Mouse (Mus musculus): ENCODE measurements around the gene Cnpy2. TPM values are rescaled to one million over a fixed set of nuclear protein-coding genes. Genes with fewer than 3 reads are reported as not detected.

Cnpy2 gene
- total RNA-seq, 1 experiment, result 218 TPM

GRCm38 (mm10) chr10:128298702-128299171 lies 23.5 kb upstream of the Cnpy2 start, which contains the start of gene Il23a:
Gene Il23a (minus strand): TSS chr10:128298752.
- no peak within 1 kb of the TSS for H3K27ac ChIP-seq (ENCODE audit: insufficient read depth, low read depth, low read length, poor library complexity, severe bottlenecking)

GRCm38 (mm10) chr10:128302357-128302756 lies 19.9 kb upstream of the Cnpy2 start:
- H3K36me3 ChIP-seq (ENCODE audit: control insufficient read depth, insufficient read depth, low read length, poor library complexity, severe bottlenecking), result no peaks in the 10 kb centered on the region
- peak overlapping the region; percentile 91 for H3K27ac ChIP-seq (ENCODE audit: insufficient read depth, low read depth, low read length, poor library complexity, severe bottlenecking)
- peaks cover 0 to 6% of the 10 kb centered on the region in 2 experiments; a peak in 1 of 4 replicates for H3K4me1 ChIP-seq (ENCODE audit: control insufficient read depth in 2 of 2, insufficient read depth in 2 of 2, low read length in 2 of 2, poor library complexity in 1 of 2)
- TF ChIP-seq ZNF384 (IDR thresholded peaks at IDR 0.05; ENCODE audit: low read depth, low read length) (no peak), HCFC1 (IDR thresholded peaks at IDR 0.05; ENCODE audit: borderline replicate concordance, insufficient read depth, low read length) (no peak), ZC3H11A (IDR thresholded peaks at IDR 0.05; ENCODE audit: borderline replicate concordance, low read depth, low read length) (no peak), MAFK (IDR thresholded peaks at IDR 0.05; ENCODE audit: insufficient read depth, low read depth, low read length) (no peak), CHD2 (IDR thresholded peaks at IDR 0.05; ENCODE audit: low read depth, low read length) (no peak)
- peak overlapping the region; percentile 87 to 89 for H3K4me3 ChIP-seq (ENCODE audit: insufficient read depth in 1 of 2, low read depth in 1 of 2, low read length in 2 of 2, poor library complexity in 1 of 2, severe bottlenecking in 1 of 2)
- DNase-seq (ENCODE audit: low read depth, low spot score), result no peak
- in situ Hi-C loops (cut with MboI; ENCODE audit: low sequenced_read_pairs in 2 of 2, unreplicated experiment in 2 of 2), result no loop called here
- H3K9ac ChIP-seq (ENCODE audit: insufficient read depth, low read depth, low read length, poor library complexity, severe bottlenecking), result peak overlapping the region; percentile 98
- no peaks in the 10 kb centered on the region for H3K9me3 ChIP-seq (ENCODE audit: control insufficient read depth, insufficient read depth, low read depth, low read length)

More at GRCm38 (mm10) chr10:128298702-128299171, 23.5 kb upstream of the Cnpy2 start, which contains the start of gene Il23a:
- H3K4me1 ChIP-seq (ENCODE audit: control insufficient read depth in 2 of 2, insufficient read depth in 2 of 2, low read length in 2 of 2, poor library complexity in 1 of 2), result peaks cover 0 to 5% of the 10 kb centered on the region in 2 experiments; a peak in 1 of 4 replicates
- H3K36me3 ChIP-seq (ENCODE audit: control insufficient read depth, insufficient read depth, low read length, poor library complexity, severe bottlenecking), result no peaks in the 10 kb centered on the region
- H3K9me3 ChIP-seq (ENCODE audit: control insufficient read depth, insufficient read depth, low read depth, low read length), result no peaks in the 10 kb centered on the region
- TF ChIP-seq CHD2 (IDR thresholded peaks at IDR 0.05; ENCODE audit: low read depth, low read length) (no peak), ZNF384 (IDR thresholded peaks at IDR 0.05; ENCODE audit: low read depth, low read length) (no peak), ZC3H11A (IDR thresholded peaks at IDR 0.05; ENCODE audit: borderline replicate concordance, low read depth, low read length) (no peak), MAFK (IDR thresholded peaks at IDR 0.05; ENCODE audit: insufficient read depth, low read depth, low read length) (no peak), HCFC1 (IDR thresholded peaks at IDR 0.05; ENCODE audit: borderline replicate concordance, insufficient read depth, low read length) (no peak)
- DNase-seq (ENCODE audit: low read depth, low spot score), result no peak
- in situ Hi-C loops (cut with MboI; ENCODE audit: low sequenced_read_pairs in 2 of 2, unreplicated experiment in 2 of 2), result no loop called here
- peak within 1 kb of the TSS; percentile 23 to 30; a peak in 2 of 4 replicates for H3K4me3 ChIP-seq (ENCODE audit: insufficient read depth in 1 of 2, low read depth in 1 of 2, low read length in 2 of 2, poor library complexity in 1 of 2, severe bottlenecking in 1 of 2)
- H3K9ac ChIP-seq (ENCODE audit: insufficient read depth, low read depth, low read length, poor library complexity, severe bottlenecking), result peak within 1 kb of the TSS; percentile 27

GRCm38 (mm10) chr10:128302785-128303125 lies 19.5 kb upstream of the Cnpy2 start:
- H3K4me1 ChIP-seq (ENCODE audit: control insufficient read depth in 2 of 2, insufficient read depth in 2 of 2, low read length in 2 of 2, poor library complexity in 1 of 2), result peaks cover 0 to 6% of the 10 kb centered on the region in 2 experiments; a peak in 1 of 4 replicates

GRCm38 (mm10) chr10:128303126-128304021 lies 18.9 kb upstream of the Cnpy2 start, which contains the start of gene Pan2:
Gene Pan2 (plus strand): TSS chr10:128303335.
- H3K4me1 ChIP-seq (ENCODE audit: control insufficient read depth in 2 of 2, insufficient read depth in 2 of 2, low read length in 2 of 2, poor library complexity in 1 of 2), result peaks cover 0 to 6% of the 10 kb centered on the region in 2 experiments; a peak in 1 of 4 replicates

More at GRCm38 (mm10) chr10:128302785-128303125, 19.5 kb upstream of the Cnpy2 start:
- DNase-seq (ENCODE audit: low read depth, low spot score), result no peak
- in situ Hi-C loops (cut with MboI; ENCODE audit: low sequenced_read_pairs in 2 of 2, unreplicated experiment in 2 of 2), result no loop called here
- TF ChIP-seq MAFK (IDR thresholded peaks at IDR 0.05; ENCODE audit: insufficient read depth, low read depth, low read length), result no peak
- TF ChIP-seq ZNF384 (IDR thresholded peaks at IDR 0.05; ENCODE audit: low read depth, low read length), result no peak
- TF ChIP-seq CHD2 (IDR thresholded peaks at IDR 0.05; ENCODE audit: low read depth, low read length), result no peak
- TF ChIP-seq ZC3H11A (IDR thresholded peaks at IDR 0.05; ENCODE audit: borderline replicate concordance, low read depth, low read length), result no peak
- no peak for TF ChIP-seq HCFC1 (IDR thresholded peaks at IDR 0.05; ENCODE audit: borderline replicate concordance, insufficient read depth, low read length)
- Histone ChIP-seq H3K9me3 (ENCODE audit: control insufficient read depth, insufficient read depth, low read depth, low read length) (no peaks in the 10 kb centered on the region), H3K36me3 (ENCODE audit: control insufficient read depth, insufficient read depth, low read length, poor library complexity, severe bottlenecking) (peaks cover under 1% of the 10 kb centered on the region; the same call in 1 of the 2 replicates), H3K4me3 (ENCODE audit: insufficient read depth in 1 of 2, low read depth in 1 of 2, low read length in 2 of 2, poor library complexity in 1 of 2, severe bottlenecking in 1 of 2) (peak overlapping the region; percentile 87 to 89), H3K27ac (ENCODE audit: insufficient read depth, low read depth, low read length, poor library complexity, severe bottlenecking) (peak overlapping the region; percentile 91), H3K9ac (ENCODE audit: insufficient read depth, low read depth, low read length, poor library complexity, severe bottlenecking) (peak overlapping the region; percentile 98)

More at GRCm38 (mm10) chr10:128303126-128304021, 18.9 kb upstream of the Cnpy2 start, which contains the start of gene Pan2:
- Histone ChIP-seq H3K9ac (ENCODE audit: insufficient read depth, low read depth, low read length, poor library complexity, severe bottlenecking) (peak within 1 kb of the TSS; percentile 98), H3K4me3 (ENCODE audit: insufficient read depth in 1 of 2, low read depth in 1 of 2, low read length in 2 of 2, poor library complexity in 1 of 2, severe bottlenecking in 1 of 2) (peak within 1 kb of the TSS; percentile 87 to 89), H3K27ac (ENCODE audit: insufficient read depth, low read depth, low read length, poor library complexity, severe bottlenecking) (peak within 1 kb of the TSS; percentile 94), H3K36me3 (ENCODE audit: control insufficient read depth, insufficient read depth, low read length, poor library complexity, severe bottlenecking) (peaks cover 5% of the 10 kb centered on the region; the same call in 1 of the 2 replicates), H3K9me3 (ENCODE audit: control insufficient read depth, insufficient read depth, low read depth, low read length) (no peaks in the 10 kb centered on the region)
- peak; percentile 98 for DNase-seq (ENCODE audit: low read depth, low spot score)
- in situ Hi-C loops (cut with MboI; ENCODE audit: low sequenced_read_pairs in 2 of 2, unreplicated experiment in 2 of 2), result no loop called here
- TF ChIP-seq ZNF384 (IDR thresholded peaks at IDR 0.05; ENCODE audit: low read depth, low read length) (no peak), MAFK (IDR thresholded peaks at IDR 0.05; ENCODE audit: insufficient read depth, low read depth, low read length) (no peak), CHD2 (IDR thresholded peaks at IDR 0.05; ENCODE audit: low read depth, low read length) (peak; percentile 92), ZC3H11A (IDR thresholded peaks at IDR 0.05; ENCODE audit: borderline replicate concordance, low read depth, low read length) (no peak), HCFC1 (IDR thresholded peaks at IDR 0.05; ENCODE audit: borderline replicate concordance, insufficient read depth, low read length) (peak; percentile 66; the same call in 1 of the 2 replicates)

Measured in ES-E14 (cell line).